Mouse (Mus musculus): Measurements from ENCODE around the gene Tmem106c.

Tmem106c gene

GRCm38 (mm10) chr15:97963989-97964835, at the start of gene Tmem106c:
TSS of gene Tmem106c (plus strand) at chr15:97964200.
- in situ Hi-C loops (cut with MboI) = loop anchor here (10.0 kb wide), 1 partner anchor 249 kb away; no protein-coding TSS in a partner anchor

GRCm38 (mm10) chr15:97914331-97914747, 49.7 kb upstream of the Tmem106c start:
- in situ Hi-C loops (cut with MboI) = no loop called here

- in situ Hi-C loops (cut with MboI) = no loop called here
Observed at GRCm38 (mm10) chr15:97917994-97918393, 46.0 kb upstream of the Tmem106c start.

- in situ Hi-C loops (cut with MboI) = no loop called here
Observed at GRCm38 (mm10) chr15:97919217-97919616, 44.8 kb upstream of the Tmem106c start.

GRCm38 (mm10) chr15:97920306-97920705, 43.7 kb upstream of the Tmem106c start:
- in situ Hi-C loops (cut with MboI) = no loop called here

GRCm38 (mm10) chr15:97921796-97922195, 42.2 kb upstream of the Tmem106c start:
- in situ Hi-C loops (cut with MboI) = no loop called here

- in situ Hi-C loops (cut with MboI) = no loop called here
Observed at GRCm38 (mm10) chr15:97922421-97922820, 41.6 kb upstream of the Tmem106c start.

- in situ Hi-C loops (cut with MboI) = no loop called here
Observed at GRCm38 (mm10) chr15:97927018-97927417, 37.0 kb upstream of the Tmem106c start.

GRCm38 (mm10) chr15:97927821-97928220, 36.2 kb upstream of the Tmem106c start:
- in situ Hi-C loops (cut with MboI) = no loop called here

- in situ Hi-C loops (cut with MboI) = no loop called here
Observed at GRCm38 (mm10) chr15:97929259-97929824, 34.7 kb upstream of the Tmem106c start.

GRCm38 (mm10) chr15:97932441-97932840, 31.6 kb upstream of the Tmem106c start:
- in situ Hi-C loops (cut with MboI) = no loop called here

GRCm38 (mm10) chr15:97938580-97938979, 25.4 kb upstream of the Tmem106c start:
- in situ Hi-C loops (cut with MboI) = no loop called here

- in situ Hi-C loops (cut with MboI) = no loop called here
Observed at GRCm38 (mm10) chr15:97940088-97940487, 23.9 kb upstream of the Tmem106c start.

GRCm38 (mm10) chr15:97941306-97941705, 22.7 kb upstream of the Tmem106c start:
- in situ Hi-C loops (cut with MboI) = no loop called here

- in situ Hi-C loops (cut with MboI) = no loop called here
Observed at GRCm38 (mm10) chr15:97942538-97942937, 21.5 kb upstream of the Tmem106c start.

- in situ Hi-C loops (cut with MboI) = no loop called here
Observed at GRCm38 (mm10) chr15:97943356-97943755, 20.6 kb upstream of the Tmem106c start.

GRCm38 (mm10) chr15:97944919-97945574, 19.0 kb upstream of the Tmem106c start:
- in situ Hi-C loops (cut with MboI) = no loop called here

GRCm38 (mm10) chr15:97945656-97946315, 18.2 kb upstream of the Tmem106c start:
- in situ Hi-C loops (cut with MboI) = no loop called here

- in situ Hi-C loops (cut with MboI) = no loop called here
Observed at GRCm38 (mm10) chr15:97948720-97949119, 15.3 kb upstream of the Tmem106c start.

GRCm38 (mm10) chr15:97949706-97950105, 14.3 kb upstream of the Tmem106c start:
- in situ Hi-C loops (cut with MboI) = no loop called here

GRCm38 (mm10) chr15:97950240-97950639, 13.8 kb upstream of the Tmem106c start:
- in situ Hi-C loops (cut with MboI) = no loop called here

All from mature B cell (primary cell).